Mouse (Mus musculus) embryonic fibroblast, embryonic 13.5 days (primary cell): Measurements from ENCODE around the gene Tmem92. TPM values are rescaled to one million over a fixed set of nuclear protein-coding genes. Genes with fewer than 3 reads are reported as not detected.

ENCODE experiments used
- H3K27ac ChIP-seq: 2 replicates; pipeline ENCODE4 v1.5.1; 2012; ENCODE audit warnings: low read length, control low read depth, inconsistent platforms; ENCODE audit not compliant: insufficient read depth
- H3K4me1 ChIP-seq: 2 replicates; pipeline ENCODE4 v1.6.1; 2011; ENCODE audit warnings: low read length; ENCODE audit not compliant: control insufficient read depth, insufficient read depth
- H3K4me3 ChIP-seq: 2 replicates; pipeline ENCODE4 v1.5.1; 2011; ENCODE audit warnings: mild to moderate bottlenecking, control low read depth, low read length; ENCODE audit not compliant: insufficient read depth
- CTCF ChIP-seq: IDR thresholded peaks from 2 replicates; pipeline ENCODE4 v1.5.1; 2011; ENCODE audit warnings: mild to moderate bottlenecking, control low read depth, low read length, moderate library complexity, borderline replicate concordance; ENCODE audit not compliant: insufficient read depth
- POLR2A ChIP-seq: IDR thresholded peaks from 2 replicates; pipeline ENCODE4 v1.6.1; 2011; ENCODE audit warnings: low read depth, mild to moderate bottlenecking, control low read depth, low read length, moderate library complexity
- polyA plus RNA-seq: library from polyadenylated mRNA; stranded (reverse); fragments of >200 nt; gene quantifications from 2 replicates; pipeline ENCODE4 v1.2.4, GENCODE M21; 2011; ENCODE audit warnings: low read depth; ENCODE audit not compliant: missing spikeins, insufficient read length

The Tmem92 gene
- polyA plus RNA-seq, 1 experiment, result not detected

GRCm38 (mm10) chr11:94762775-94763174 lies 19.7 kb downstream of the Tmem92 start:
- Histone ChIP-seq H3K27ac (no peak overlapping the region), H3K4me1 (no peaks in the 10 kb centered on the region), H3K4me3 (no peak overlapping the region)
- TF ChIP-seq POLR2A, result no peak
- TF ChIP-seq CTCF, result no peak

- Histone ChIP-seq H3K27ac (no peak overlapping the region), H3K4me1 (no peaks in the 10 kb centered on the region), H3K4me3 (no peak overlapping the region)
- TF ChIP-seq CTCF (no peak), POLR2A (no peak)
Measured at GRCm38 (mm10) chr11:94762281-94762680, 20.2 kb downstream of the Tmem92 start.

GRCm38 (mm10) chr11:94760799-94761198 lies 21.7 kb downstream of the Tmem92 start:
- Histone ChIP-seq H3K4me3 (no peak overlapping the region), H3K27ac (no peak overlapping the region), H3K4me1 (no peaks in the 10 kb centered on the region)
- no peak for TF ChIP-seq POLR2A
- TF ChIP-seq CTCF, result no peak

GRCm38 (mm10) chr11:94760364-94760763 lies 22.1 kb downstream of the Tmem92 start:
- TF ChIP-seq CTCF (no peak), POLR2A (no peak)
- Histone ChIP-seq H3K4me3 (no peak overlapping the region), H3K4me1 (no peaks in the 10 kb centered on the region), H3K27ac (no peak overlapping the region)

GRCm38 (mm10) chr11:94759916-94760315 lies 22.6 kb downstream of the Tmem92 start:
- H3K4me1 ChIP-seq, result no peaks in the 10 kb centered on the region
- H3K4me3 ChIP-seq, result no peak overlapping the region
- no peak overlapping the region for H3K27ac ChIP-seq
- no peak for TF ChIP-seq POLR2A
- no peak for TF ChIP-seq CTCF

- 0 out of 2 replicates have a peak, but pooled peaks cover 5% of the 10 kb centered on the region for H3K4me1 ChIP-seq
- H3K4me3 ChIP-seq, result no peak overlapping the region
- no peak overlapping the region for H3K27ac ChIP-seq
- TF ChIP-seq POLR2A, result no peak
- TF ChIP-seq CTCF, result no peak
Measured at GRCm38 (mm10) chr11:94752946-94753713, 29.4 kb downstream of the Tmem92 start.

GRCm38 (mm10) chr11:94741732-94742272 lies 40.7 kb downstream of the Tmem92 start, which contains the start of gene Cdc34b:
TSS of gene Cdc34b (plus strand) at chr11:94741782.
- Histone ChIP-seq H3K27ac (no peak within 1 kb of the TSS), H3K4me1 (no peaks in the 10 kb centered on the region), H3K4me3 (no peak within 1 kb of the TSS)
- TF ChIP-seq POLR2A (no peak), CTCF (no peak)

- H3K27ac ChIP-seq, result no peak overlapping the region
- no peak for TF ChIP-seq POLR2A
- TF ChIP-seq CTCF, result no peak
- no peak overlapping the region for H3K4me3 ChIP-seq
- H3K4me1 ChIP-seq, result no peaks in the 10 kb centered on the region
Measured at GRCm38 (mm10) chr11:94735746-94736145, 46.8 kb downstream of the Tmem92 start.

GRCm38 (mm10) chr11:94732773-94733172 lies 49.7 kb downstream of the Tmem92 start:
- no peak overlapping the region for H3K4me3 ChIP-seq
- H3K4me1 ChIP-seq, result no peaks in the 10 kb centered on the region
- no peak overlapping the region for H3K27ac ChIP-seq
- no peak for TF ChIP-seq CTCF
- TF ChIP-seq POLR2A, result no peak

- Histone ChIP-seq H3K4me1 (no peaks in the 10 kb centered on the region), H3K27ac (no peak overlapping the region), H3K4me3 (no peak overlapping the region)
- TF ChIP-seq POLR2A (no peak), CTCF (no peak)
Measured at GRCm38 (mm10) chr11:94731229-94731628, 51.3 kb downstream of the Tmem92 start.
